Mouse (Mus musculus) neural tube, embryonic 14.5 days (tissue): Measurements from ENCODE around the gene Actn3. TPM values are rescaled to one million over a fixed set of nuclear protein-coding genes. Genes with fewer than 3 reads are reported as not detected.

Experiments
- ATAC-seq: fragments of 200-750 bp; cut with Nextera tagmentation; 2 replicates; pipeline ENCODE4 v1.8.0; 2017; ENCODE audit warnings: low read depth, mild to moderate bottlenecking, moderate TSS enrichment, moderate library complexity
- H3K27ac ChIP-seq: fragments of 300-500 bp; sonication (generic); 2 replicates; pipeline ENCODE4 v1.5.1; 2014; ENCODE audit warnings: low read depth, mild to moderate bottlenecking, control low read depth, low read length, moderate library complexity, mixed read lengths
- H3K27me3 ChIP-seq: fragments of 300-500 bp; sonication (generic); 2 replicates; pipeline ENCODE4 v1.6.1; 2014; ENCODE audit warnings: low read length; ENCODE audit not compliant: control insufficient read depth, insufficient read depth
- H3K36me3 ChIP-seq: fragments of 300-500 bp; sonication (generic); 2 replicates; pipeline ENCODE4 v1.6.1; 2014; ENCODE audit warnings: low read length, mixed read lengths; ENCODE audit not compliant: control insufficient read depth, insufficient read depth
- H3K4me1 ChIP-seq: fragments of 300-500 bp; sonication (generic); 2 replicates; pipeline ENCODE4 v1.6.1; 2014; ENCODE audit warnings: low read length; ENCODE audit not compliant: control insufficient read depth, insufficient read depth
- H3K4me2 ChIP-seq: fragments of 300-500 bp; sonication (generic); 2 replicates; pipeline ENCODE4 v1.6.1; 2014; ENCODE audit warnings: mild to moderate bottlenecking, low read depth, low read length, control low read depth
- H3K4me3 ChIP-seq: fragments of 300-500 bp; sonication (generic); 2 replicates; pipeline ENCODE4 v1.5.1; 2014; ENCODE audit warnings: low read depth, low read length, control low read depth, mixed read lengths
- H3K9ac ChIP-seq: fragments of 300-500 bp; sonication (generic); replicated peaks from 2 replicates; pipeline ENCODE4 v1.6.1; 2014; ENCODE audit warnings: low read depth, mild to moderate bottlenecking, control low read depth, low read length, mixed read lengths
- H3K9me3 ChIP-seq: fragments of 300-500 bp; sonication (generic); 2 replicates; pipeline ENCODE4 v1.6.1; 2016; ENCODE audit warnings: low read length; ENCODE audit not compliant: control insufficient read depth
- WGBS: fragments of 180-500 bp; shearing (Covaris S2); extraction: QIAGEN DNeasy Blood & Tissue Kit; methylation state at CpG from one replicate; pipeline ENCODE4 v1.1.7; 2014; 5-methylcytosine and 5-hydroxymethylcytosine counted together
- polyA plus RNA-seq: library from polyadenylated mRNA; unstranded; fragments of >200 nt; fragmentation: Nextera tagmentation; extraction: Ambion mirVana; gene quantifications from 2 replicates; pipeline ENCODE4 v1.2.1, GENCODE M21; 2014

Actn3 gene
- polyA plus RNA-seq = 2.2 and 2.8 TPM in 2 replicates

DNA sequence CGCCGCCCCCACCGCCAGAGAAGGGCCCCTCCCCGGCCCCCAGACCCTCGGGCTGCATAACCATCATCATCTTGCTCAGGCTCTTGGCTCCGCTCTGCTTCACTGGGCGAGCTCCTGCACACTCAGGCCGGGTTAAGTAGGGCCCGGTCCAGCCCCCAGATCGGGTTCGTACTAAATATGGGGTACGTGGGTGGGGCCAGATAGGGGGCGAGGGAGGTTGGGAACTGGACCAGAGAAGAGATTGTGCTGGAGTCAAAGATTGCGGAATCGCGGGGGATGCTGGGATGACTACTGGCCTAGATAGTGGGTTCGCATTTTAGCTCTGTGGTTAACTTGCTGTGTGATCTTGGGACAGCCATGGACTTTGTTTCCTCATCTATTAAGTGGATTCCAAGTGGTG is at the start of gene Actn3:
TSS of gene Actn3 (minus strand) at position 125 of the 400 bp plus-strand sequence.
- Histone ChIP-seq H3K27me3 (no peaks in the 10 kb centered on the region), H3K9ac (peak within 1 kb of the TSS; percentile 67), H3K4me2 (peak within 1 kb of the TSS; percentile 86), H3K9me3 (no peaks in the 10 kb centered on the region), H3K4me3 (peak within 1 kb of the TSS; percentile 54), H3K4me1 (peaks cover 11% of the 10 kb centered on the region; the same call in 1 of the 2 replicates), H3K27ac (peak within 1 kb of the TSS; percentile 49), H3K36me3 (no peaks in the 10 kb centered on the region)
- 3% methylated on average over 17 of the region's 17 CpGs for WGBS
- no peak for ATAC-seq

GRCm38 (mm10) chr19:4925121-4925860 is 47.6 kb upstream of the Actn3 start:
- H3K27ac ChIP-seq = no peak overlapping the region
- no peak overlapping the region for H3K4me3 ChIP-seq
- peaks cover 13% of the 10 kb centered on the region for H3K4me1 ChIP-seq
- 96% methylated on average over 11 of the region's 11 CpGs for WGBS
- no peak for ATAC-seq
- H3K27me3 ChIP-seq = no peaks in the 10 kb centered on the region
- H3K4me2 ChIP-seq = no peak overlapping the region
- H3K36me3 ChIP-seq = peaks cover 38% of the 10 kb centered on the region; the same call in 1 of the 2 replicates
- H3K9me3 ChIP-seq = no peaks in the 10 kb centered on the region
- no peak overlapping the region for H3K9ac ChIP-seq

GRCm38 (mm10) chr19:4919652-4920051 is 41.9 kb upstream of the Actn3 start:
- Histone ChIP-seq H3K27ac (no peak overlapping the region), H3K4me3 (no peak overlapping the region), H3K27me3 (no peaks in the 10 kb centered on the region), H3K4me2 (no peak overlapping the region), H3K36me3 (peaks cover 82% of the 10 kb centered on the region), H3K9ac (no peak overlapping the region), H3K9me3 (no peaks in the 10 kb centered on the region), H3K4me1 (no peaks in the 10 kb centered on the region)
- 84% methylated on average over 6 of the region's 6 CpGs for WGBS
- ATAC-seq = no peak

DNA sequence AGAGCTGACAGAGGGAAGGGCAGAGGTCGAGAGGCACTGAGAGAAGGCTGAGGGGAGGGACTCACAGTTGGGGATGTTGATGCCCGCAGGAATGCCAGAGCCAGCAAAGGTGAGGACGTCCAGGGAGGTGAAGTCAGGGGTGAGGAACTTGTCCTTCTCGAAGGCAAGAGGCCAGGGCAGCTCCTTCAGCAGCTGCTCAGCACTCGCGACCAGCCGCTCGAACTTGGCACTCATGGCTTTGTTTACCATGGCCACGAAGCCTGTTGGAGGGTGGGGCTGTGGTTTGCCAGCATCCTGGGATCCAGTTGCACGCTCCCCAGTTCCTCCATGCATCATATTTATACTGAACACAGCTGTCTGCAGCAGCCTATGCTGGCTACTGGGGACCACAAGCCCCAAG is 39.1 kb upstream of the Actn3 start:
- peaks cover 92% of the 10 kb centered on the region for H3K36me3 ChIP-seq
- ATAC-seq = no peak
- WGBS = 93% methylated on average over 10 of the region's 10 CpGs

DNA sequence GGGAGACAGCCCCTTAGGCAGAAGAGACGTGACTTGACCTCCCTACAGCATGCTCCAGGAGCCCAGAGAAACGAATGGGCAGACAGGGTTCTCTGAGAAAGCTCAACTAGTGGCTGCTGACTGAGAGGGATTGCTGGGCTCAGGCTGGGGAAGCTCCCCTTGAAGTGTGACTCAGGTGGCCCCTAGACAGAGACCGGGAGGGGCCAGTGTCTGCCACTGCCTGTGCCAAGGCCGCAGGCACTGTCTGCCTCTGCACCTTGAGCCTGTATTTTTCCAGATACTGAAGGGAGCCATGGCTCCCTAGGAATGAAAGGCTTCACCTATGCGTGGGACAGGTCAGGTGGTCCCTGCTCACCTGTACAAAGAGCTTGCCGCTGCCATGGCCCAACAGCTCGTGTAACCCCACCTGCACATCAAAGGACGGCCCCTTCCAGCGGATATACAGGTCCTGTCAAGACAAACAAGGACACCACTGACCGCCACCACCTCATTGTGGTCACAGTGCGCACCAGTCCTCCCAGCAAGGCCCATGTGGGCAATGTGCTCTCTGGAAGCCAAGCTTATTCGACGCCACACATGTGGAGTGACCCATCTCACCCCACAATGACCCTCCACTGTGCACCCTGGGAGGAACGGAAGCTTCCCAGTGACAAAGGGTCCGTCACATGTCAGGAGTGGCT is 38.4 kb upstream of the Actn3 start:
- H3K4me1 ChIP-seq = no peaks in the 10 kb centered on the region
- no peak overlapping the region for H3K4me2 ChIP-seq
- H3K9me3 ChIP-seq = no peaks in the 10 kb centered on the region
- no peak for ATAC-seq
- H3K4me3 ChIP-seq = no peak overlapping the region
- no peaks in the 10 kb centered on the region for H3K27me3 ChIP-seq
- peaks cover 88% of the 10 kb centered on the region for H3K36me3 ChIP-seq
- H3K9ac ChIP-seq = no peak overlapping the region
- no peak overlapping the region for H3K27ac ChIP-seq
- 91% methylated on average over 15 of the region's 15 CpGs for WGBS

More for the DNA sequence above, 39.1 kb upstream of the Actn3 start:
- Histone ChIP-seq H3K27ac (no peak overlapping the region), H3K9ac (no peak overlapping the region), H3K9me3 (no peaks in the 10 kb centered on the region), H3K4me2 (no peak overlapping the region), H3K4me3 (no peak overlapping the region), H3K4me1 (no peaks in the 10 kb centered on the region), H3K27me3 (no peaks in the 10 kb centered on the region)

DNA sequence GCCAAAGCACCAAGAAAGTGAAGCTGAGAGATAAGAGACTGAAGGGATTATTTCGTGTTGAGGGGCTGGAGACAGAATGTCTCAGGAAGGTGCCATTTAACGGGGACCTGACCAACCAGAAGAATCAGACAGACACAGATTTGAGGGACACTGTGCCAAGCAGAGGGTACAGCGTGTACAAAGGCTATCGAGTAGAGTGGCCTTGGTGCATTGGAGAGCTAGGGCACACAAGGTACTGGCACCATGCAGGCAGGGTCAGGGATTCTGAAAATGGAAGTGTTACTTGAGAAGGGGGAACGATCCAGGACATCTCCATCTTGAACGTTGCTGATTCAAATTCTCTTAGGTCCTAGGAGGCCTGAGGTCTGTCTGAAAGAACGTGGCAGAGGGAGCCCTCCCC is 31.7 kb upstream of the Actn3 start:
- Histone ChIP-seq H3K9ac (no peak overlapping the region), H3K4me2 (no peak overlapping the region), H3K4me1 (peaks cover 6% of the 10 kb centered on the region; the same call in 1 of the 2 replicates), H3K4me3 (no peak overlapping the region), H3K27ac (no peak overlapping the region), H3K27me3 (no peaks in the 10 kb centered on the region), H3K36me3 (peaks cover 40% of the 10 kb centered on the region), H3K9me3 (no peaks in the 10 kb centered on the region)
- ATAC-seq = no peak
- 94% methylated on average over 7 of the region's 7 CpGs for WGBS

DNA sequence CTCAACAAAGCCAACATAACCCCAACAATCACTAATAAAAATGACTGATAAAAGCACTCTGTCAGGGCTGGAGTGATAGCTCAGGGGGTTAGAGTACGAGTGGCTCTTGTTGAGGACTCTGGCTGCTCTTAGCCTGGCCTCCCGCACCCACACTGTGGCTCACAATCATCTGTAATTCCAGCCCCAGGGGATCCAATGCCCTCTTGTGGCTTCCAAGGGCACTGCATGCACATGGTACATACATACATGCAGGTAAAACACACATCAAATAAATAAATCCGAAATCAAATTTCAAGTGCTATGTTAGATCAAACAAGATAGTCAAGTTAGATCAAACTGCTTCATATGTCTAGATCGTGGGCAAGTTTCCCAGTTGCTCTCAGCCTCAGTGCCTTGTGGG is 30.4 kb upstream of the Actn3 start:
- Histone ChIP-seq H3K9ac (no peak overlapping the region), H3K9me3 (no peaks in the 10 kb centered on the region), H3K27me3 (no peaks in the 10 kb centered on the region), H3K27ac (no peak overlapping the region), H3K36me3 (peaks cover 28% of the 10 kb centered on the region), H3K4me2 (no peak overlapping the region), H3K4me1 (peaks cover 6% of the 10 kb centered on the region; the same call in 1 of the 2 replicates), H3K4me3 (no peak overlapping the region)
- no peak for ATAC-seq
- WGBS = 85% methylated on average over 4 of the region's 4 CpGs

DNA sequence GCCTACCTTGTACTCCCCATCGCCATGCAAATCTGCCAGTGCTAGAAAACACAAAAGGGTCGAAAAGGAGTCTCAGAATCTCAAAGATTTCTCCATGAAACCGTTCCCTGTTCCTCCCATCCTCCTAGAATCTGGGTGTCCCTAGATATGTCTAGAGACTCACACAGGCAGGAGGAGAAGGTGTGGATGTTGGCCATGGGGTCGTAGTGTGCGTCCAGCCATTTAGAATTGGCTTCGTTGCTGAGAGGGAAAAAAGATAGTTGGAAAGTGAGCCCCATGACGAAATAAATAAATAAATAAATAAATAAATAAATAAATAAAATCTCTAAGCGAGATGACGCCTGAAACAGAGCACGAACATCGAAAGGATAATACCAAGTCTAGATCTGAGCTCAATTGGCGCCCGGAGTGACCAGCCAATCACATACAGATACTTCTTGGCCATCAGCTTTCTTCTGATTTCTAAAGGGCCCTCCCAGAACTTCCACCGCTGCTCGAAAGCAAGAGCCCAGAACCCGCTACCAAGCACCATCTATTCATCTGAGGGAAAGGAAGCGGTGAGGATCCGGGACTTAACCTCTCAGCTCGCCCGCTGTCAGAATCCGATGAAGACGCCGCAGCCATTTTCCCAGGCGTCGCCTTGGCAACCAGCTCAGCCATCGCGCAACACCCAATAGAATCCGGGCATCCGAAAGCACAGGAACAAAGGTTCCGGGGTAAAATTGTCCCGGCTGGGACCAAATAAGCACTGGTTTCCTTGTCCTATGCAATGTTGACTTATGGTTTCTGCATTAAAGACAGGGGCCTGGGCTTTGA is 28.5 kb upstream of the Actn3 start, which contains the start of gene Bbs1:
TSS of gene Bbs1 (minus strand) at position 650 of the 816 bp plus-strand sequence.
- Histone ChIP-seq H3K4me1 (peaks cover 6% of the 10 kb centered on the region; the same call in 1 of the 2 replicates), H3K4me2 (peak within 1 kb of the TSS; percentile 71), H3K9me3 (no peaks in the 10 kb centered on the region), H3K4me3 (peak within 1 kb of the TSS; percentile 55), H3K27ac (peak within 1 kb of the TSS; percentile 69), H3K27me3 (no peaks in the 10 kb centered on the region), H3K36me3 (peaks cover 21% of the 10 kb centered on the region), H3K9ac (peak within 1 kb of the TSS; percentile 61)
- 9% methylated on average over 31 of the region's 31 CpGs for WGBS
- peak; percentile 72 for ATAC-seq
